Mouse (Mus musculus) common myeloid progenitor, adult 5-6 weeks (primary cell): ENCODE results near the gene Usp25. TPM values are rescaled to one million over a fixed set of nuclear protein-coding genes. Genes with fewer than 3 reads are reported as not detected.

Experiments
- ATAC-seq: replicated peaks from 2 replicates; pipeline ENCODE4 v1.8.0; 2016; ENCODE audit warnings: low read depth, mild to moderate bottlenecking, moderate TSS enrichment, inconsistent platforms; ENCODE audit not compliant: poor library complexity, severe bottlenecking
- total RNA-seq: library from RNA; stranded (forward); fragments of 200-1000, 187-1606 nt; gene quantifications from 2 replicates; pipeline ENCODE4 v1.2.3, GENCODE M21; 2017

Gene Usp25
- 83.1 and 97.4 TPM in 2 replicates for total RNA-seq

DNA sequence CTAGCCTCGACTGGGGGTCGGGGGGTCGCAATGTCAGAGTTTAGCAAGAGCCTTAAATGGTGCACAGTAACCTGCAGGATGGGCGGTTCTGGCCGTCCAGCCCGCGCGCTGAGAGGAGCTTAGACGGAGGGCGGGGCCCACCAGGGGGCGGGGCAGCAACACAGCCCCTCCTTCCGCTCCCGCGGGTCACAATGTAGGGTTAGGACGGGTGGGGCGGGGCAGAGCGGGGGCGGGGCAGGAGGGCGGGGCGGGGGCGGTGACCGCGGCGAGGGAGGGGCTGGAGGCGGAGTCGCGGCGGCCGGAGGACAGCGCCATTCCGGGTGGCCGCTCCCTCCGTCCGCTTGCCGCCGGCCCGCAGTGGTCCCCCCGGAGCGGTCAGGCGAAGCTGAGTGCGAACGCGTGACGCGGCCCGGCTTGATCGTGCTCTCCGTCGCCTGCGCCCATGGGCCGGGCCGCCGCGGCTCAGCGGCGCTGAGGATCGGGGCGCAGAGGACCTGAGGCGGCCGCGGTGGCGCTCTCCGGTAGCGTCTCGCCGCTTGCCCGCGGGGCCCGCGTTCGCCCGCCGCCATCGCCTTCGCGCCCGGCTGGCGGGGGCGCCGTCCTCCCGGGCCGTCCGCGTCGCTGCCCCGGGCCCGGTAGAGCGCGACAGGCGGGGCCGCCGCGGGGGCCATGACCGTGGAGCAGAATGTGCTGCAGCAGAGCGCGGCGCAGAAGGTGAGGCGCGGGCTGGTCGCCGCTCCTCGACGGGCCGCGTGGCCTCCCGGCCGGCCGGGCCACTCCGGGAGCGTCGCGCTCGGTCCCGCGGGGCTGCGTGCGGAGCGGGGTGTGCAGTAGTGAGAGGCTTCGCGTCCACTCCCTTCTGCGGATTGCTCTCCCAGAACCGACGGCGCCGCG is at the start of gene Usp25:
Gene Usp25 (plus strand): TSS at position 280 of the 894 bp plus-strand sequence.
- peak; percentile 79 for ATAC-seq

DNA sequence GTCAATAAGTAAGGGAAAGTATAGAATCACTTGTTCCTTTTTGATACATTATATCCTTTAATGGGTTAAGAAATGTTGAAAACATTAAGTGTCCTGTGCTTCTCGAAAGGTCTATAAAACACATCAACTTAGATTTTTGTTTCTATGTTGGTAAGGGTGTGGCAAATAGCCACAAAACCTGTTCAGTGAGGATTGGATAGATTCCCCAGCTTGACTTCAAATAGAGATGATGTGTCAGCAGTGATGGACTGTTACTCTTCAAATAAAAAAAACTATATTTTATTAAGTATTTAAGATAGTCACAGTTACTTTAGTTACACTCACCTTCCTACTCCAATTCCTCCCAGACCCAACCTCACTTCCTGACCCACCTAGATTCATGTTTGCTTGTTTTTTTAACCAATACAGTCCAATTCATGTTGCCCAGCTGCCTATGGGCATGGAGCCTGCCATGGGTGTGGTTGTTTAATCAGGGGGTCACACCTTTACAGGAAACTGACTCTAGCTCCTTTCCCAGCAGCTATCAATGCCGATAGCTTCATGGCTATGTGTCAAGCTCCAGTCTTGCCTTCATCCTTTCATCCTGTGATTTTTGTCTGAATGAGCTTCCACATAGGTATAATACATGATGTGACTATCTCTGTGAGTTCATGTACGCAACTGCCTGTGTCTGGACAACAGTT is 45.8 kb upstream of the Usp25 start:
- ATAC-seq = no peak

DNA sequence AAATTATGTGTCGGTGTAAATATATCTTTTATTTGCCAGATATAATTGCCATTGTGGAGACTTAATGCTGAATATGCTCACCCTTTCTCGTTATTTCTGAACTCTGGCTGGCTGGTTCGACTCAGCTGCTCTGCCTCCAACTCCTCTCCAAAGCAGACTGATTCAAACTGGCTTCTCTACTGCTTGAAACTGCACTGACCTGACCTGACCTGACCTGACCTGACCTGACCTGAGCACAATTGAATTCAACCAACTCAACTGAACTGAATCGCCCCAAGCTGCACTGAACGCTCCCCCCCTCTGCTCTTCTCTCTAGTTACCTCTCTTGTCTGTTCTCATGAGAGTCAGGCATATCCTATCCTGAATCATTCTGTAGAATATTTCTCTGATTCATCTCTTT is 42.3 kb upstream of the Usp25 start:
- no peak for ATAC-seq

DNA sequence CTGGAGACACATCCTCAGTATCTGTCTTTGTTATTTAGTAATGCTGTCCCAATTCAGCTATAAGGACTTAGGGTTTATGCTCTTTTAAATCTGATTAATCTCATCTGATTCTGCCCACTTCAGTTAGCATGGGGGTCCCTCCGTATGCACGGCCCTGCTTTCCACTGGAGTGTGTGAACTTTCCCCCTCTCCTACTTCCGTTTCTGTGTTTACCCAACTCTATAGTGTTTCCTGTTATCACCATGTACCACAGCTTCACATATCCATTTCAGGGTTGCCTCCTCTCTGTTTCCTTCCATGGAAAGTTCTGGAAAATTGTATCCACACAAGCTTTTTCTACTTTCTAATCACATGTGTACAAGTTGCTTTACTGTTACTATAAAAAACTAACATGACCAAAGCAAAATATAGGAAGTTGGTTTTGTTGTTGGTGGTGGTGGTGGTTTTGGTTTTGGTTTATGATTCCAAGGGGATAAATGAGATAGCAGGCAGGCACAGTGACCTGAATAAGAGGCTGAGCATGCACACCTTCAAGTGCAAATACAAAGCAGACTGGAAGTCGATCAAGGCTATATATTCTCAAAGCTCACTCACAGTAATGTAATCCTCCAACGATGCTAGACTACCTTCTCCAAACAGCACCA is 36.6 kb upstream of the Usp25 start:
- ATAC-seq = peak; percentile 63

DNA sequence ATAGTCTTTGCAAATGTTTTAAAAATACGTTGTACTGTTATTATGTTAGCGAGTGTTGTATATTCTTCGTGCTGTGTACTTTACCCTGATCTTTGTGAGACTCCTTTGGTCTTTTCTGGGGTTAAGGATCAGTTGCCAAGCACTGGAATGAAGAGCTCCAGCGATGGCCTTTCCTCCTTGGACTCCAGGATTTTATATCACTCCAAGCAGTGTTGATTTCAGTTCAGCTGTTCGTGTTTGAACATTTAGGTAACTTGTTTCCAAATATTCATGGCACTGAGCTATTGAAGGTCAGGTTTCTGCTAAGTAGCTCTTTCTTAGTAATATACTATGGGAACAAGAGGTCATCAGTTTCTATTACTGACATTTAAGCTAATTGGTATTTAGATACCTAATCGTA is 29.8 kb upstream of the Usp25 start:
- no peak for ATAC-seq

DNA sequence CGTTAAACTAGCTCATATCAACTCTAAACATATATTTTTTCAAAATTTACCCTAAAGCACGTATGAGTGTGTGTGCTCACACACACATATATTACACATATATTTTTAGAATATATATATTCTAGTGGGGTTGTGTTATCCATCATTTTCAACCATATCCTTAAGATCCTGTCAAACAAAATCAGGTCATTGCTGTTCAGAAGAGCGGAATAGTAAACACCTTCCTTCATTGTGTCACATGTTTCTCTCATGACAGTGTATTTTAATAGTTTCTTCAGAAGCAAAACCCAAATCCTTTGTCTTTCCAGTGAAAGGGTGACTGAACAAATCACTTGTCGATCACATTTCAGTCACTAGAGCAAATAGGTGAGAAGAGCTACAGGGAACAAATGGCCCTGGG is 25.8 kb upstream of the Usp25 start:
- no peak for ATAC-seq

DNA sequence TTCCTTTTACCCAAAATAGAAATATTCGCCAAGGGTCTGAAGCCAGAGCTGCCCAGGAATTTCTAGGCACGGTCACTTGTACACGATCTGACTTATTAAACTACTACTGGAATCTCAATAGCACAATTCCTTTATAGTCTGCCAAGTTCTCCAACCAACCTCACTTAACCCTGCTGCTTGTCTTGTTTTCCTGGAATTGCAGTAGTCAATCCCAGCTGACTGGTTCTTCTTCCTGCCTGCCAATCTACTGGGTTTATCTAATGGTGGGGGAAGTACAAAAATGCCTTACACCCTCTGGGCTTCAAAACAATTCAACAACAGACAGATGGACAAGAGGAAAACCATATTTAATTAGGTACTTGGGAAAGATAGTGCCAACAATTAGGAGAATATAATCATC is 9.6 kb upstream of the Usp25 start:
- no peak for ATAC-seq

DNA sequence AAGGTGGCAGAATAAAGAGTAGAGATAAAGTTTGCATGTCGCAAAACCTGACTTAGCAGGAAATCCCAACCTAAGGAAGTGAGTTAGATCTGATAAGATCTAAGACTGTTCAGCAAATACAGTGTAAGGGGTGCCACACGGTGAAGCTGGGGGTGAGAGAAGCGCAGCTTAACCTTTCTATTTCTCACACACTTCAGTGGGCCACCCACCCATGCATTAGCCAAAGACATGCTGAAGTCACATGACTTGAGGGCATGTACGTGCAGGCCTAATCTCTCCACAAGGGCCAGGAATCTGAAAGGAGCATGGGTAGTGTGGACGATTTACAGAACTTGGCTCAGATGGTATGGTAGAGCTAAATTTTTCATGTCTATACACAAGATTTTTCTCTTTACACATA is 4.3 kb upstream of the Usp25 start:
- peak; percentile 33 for ATAC-seq

DNA sequence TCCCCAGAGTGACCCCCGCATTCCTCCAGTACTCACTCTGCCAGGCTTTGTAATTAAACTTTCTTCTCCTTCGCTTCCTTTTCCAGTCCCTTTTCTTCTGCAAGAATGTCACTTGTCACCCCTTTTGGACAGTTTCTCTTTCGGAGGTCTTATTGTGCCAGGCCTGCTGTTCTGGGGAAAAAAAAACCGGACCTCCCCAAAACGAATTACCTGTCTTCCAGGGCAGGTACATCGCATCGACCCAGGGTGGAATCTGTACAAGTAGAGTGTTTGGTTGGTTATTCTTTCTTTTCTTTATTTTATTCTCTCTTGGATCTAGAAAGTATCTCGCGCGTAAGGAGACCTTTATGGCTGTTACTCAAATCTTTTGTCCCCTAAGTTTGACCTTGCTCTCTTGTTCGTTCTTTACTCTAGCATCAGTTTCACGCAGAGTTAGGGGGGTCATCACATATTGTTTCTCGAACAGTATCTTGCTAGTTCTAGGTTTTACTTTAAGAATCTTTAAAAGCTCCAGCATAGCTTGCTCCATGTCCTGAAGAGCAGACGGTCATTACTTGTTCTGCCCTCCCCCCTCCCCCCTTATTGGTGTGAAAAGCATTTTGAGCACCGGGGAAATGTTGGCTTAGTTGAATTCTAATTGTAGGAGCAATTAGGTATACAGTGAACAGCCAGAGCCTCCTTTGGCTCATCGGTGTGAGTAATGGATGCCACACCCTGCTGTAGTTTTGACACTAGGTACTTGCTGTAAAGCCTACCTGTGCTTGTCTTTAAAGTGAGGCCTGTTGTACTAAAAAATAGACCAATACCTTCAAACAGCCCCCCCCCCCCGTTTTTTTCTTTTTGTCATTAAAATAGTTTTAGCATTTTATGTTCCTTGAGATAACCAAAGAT is 1.1 kb downstream of the Usp25 start:
- no peak for ATAC-seq

DNA sequence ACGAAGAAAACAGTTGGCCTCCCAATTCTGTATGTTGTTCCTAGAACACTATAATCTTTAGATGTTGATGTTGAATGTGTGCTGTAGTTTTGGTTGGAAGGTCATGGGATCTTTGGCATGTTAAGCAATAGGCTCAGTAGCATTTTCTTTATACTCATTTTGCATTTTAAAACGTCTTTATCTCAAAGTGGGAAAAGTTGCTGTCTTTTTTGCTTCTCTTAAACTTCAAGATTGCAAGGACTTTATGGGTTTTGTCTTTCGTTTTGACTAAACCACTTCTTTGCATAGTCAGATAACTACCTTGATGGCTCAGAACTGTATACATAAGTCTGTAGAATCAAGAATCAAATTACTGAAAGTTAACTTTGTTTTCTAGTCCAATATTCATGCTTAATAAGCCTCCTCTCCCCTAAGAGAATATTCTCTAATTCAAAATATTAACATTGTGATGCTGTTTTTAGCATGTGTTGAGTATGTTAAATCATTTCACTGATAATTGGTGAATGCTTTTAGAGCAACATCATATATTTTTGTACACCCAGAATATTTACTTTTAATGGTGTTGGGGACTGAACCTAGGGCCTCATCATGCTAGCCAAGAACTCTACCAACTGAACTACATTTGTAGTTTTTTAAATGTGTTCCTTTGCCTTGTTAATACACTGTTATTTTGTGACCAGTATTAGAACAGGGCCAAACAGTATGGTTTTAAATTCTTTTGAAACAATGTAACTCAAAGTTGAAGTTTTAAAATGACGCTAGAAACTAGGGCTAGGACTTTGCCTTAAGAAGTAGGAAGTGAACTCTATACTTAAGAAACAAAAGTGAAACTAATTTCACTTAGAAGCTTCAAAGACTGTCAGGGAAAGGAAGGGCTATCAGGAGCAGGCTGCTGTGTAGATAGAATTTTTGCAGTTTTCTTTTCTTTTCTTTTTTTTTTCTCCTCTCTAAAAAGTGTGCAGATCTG is 2.2 kb downstream of the Usp25 start:
- ATAC-seq = peak; percentile 62

DNA sequence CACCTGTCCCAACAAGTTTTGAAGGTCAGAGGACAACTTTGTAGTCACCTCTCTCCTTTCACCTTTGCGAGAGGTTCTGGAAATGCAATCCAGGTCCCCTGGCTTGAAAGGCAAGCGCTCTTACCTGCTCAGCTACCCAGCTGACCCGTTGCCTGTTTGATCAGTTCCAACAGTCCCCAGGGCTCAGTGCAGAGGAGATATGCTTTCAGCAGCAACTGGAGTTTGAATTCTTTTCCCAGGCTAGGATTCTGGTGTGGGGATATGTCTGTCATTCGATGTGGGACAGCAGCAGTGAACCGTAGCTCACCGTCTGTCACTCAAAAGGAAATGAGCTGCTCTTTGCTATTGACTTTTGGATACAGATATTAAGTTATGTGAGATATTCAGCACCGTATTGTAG is 4.4 kb downstream of the Usp25 start:
- ATAC-seq = no peak

DNA sequence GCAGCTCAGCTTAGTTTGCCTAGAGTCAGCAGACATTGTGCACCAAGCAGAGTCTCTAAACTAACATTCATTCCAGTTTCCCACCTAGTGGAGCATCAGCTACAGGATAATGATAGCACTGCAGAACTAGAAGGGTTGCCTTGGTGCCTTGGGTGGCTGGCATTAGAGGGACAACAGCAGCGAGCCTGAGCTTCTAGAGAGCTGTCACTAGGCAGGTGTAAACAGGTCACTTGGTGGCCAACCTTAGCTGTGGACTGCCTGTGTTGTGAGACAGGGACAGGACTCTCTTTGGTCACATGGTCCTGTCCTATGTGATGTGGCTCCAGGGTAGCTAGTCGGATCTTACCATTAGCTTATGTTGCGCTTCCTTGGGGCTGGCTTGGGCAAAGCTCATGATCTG is 6.7 kb downstream of the Usp25 start:
- peak; percentile 36; the same call in 1 of the 2 replicates for ATAC-seq

DNA sequence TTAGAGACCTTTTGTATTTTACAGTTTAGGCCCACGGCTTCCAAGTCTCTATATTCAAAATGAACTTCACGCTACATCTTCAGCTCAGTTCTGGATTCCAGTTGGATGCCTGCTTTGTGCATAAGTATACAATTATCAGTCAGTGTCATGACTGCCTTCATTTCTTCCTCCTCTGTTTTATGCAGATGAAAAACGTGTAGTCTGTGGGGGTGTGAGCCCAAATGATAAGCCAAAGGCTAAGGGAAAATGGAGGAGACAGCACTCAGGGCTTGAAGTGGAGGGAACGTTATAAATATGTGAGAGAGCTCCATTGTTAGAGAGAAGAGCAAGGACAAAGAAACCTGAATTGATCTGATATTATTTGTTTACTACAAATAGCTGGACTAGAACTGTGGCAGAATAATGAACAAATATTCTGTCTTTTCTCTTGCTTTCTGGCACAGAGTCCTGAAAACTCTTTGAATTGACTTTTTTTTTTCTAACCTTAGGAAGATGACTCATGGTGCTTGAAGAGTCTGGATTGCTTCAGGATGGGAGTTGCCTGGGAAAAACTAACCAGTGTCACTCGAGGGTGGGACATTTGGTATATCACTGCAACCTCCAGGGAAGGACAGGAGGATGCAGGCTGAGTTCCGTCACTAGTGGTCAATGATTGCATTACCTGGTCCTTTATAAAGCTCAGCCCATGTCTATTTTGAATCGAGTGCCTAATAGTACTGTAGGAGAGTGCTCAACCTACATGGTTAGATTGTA is 10.3 kb downstream of the Usp25 start:
- no peak for ATAC-seq

DNA sequence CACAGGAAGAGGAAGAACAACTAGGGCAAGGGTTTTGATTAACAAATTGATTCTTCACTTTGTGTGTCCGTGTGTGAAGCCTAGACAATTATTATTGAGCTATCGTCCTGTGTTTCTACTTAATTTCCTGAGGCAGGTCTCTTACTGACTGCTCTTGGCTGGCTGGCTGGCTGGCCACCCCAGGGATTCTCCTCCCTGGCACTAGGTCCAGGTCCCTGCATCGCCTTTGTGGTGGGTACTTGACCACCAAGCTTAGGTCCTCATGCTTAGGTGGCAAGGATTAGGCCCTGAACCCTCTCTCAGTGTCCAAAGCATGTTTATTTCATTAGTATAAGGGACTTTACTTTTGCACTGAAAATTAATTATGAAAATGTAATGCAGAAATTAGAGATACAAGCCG is 12.6 kb downstream of the Usp25 start:
- no peak for ATAC-seq

DNA sequence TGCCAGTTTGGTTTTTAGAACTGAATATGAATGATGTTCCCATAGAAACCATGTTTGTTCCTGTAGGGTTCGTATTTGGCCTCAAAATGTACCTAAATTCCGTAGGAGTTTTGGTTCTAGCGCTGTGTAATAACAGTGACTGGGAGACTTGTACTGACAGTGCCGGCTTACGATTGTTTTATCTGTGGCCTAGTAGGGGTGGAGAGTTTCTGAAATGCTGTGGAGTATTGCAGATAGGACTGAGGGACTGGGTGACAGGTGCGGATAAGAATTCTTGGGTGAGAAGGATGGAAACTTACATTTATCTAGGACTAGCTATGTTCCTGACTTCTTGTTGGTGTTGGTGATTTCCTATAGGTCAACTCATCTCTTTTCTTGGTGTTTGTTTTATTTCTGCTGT is 13.4 kb downstream of the Usp25 start:
- ATAC-seq = peak; percentile 53

DNA sequence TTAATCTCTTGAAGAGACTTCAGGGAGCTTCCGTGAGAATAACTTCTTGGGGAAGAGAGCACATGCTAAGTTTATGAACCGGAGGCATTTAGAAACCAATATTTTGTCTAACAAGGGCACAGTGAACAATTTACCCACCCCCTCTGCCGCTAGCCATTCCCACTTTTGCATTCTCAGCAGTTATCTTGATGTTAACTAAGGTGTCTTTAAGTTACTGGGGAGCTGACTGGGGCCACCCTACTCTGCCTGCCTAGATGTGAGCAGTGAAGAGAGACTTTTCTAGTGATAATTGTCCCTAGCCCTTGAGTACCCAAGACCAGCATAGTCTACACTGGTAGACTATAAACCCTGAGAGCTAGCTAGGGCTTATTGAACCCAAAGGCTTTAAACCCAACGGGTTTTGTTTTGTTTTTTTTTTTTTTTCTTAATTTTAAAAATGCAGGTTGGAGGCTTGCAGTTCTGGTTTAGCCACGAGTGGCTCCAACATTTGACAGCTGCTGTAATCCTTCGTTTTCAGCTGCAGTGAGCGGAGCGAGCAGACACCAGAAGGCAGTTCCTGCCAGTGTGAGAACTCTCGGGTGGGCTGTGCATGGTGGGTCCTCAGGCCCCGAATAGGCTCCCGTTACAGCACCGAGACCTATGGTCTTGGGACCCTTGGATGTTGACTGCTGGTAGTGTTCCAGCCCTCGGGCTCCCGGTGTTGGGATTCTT is 14.6 kb downstream of the Usp25 start:
- no peak for ATAC-seq

DNA sequence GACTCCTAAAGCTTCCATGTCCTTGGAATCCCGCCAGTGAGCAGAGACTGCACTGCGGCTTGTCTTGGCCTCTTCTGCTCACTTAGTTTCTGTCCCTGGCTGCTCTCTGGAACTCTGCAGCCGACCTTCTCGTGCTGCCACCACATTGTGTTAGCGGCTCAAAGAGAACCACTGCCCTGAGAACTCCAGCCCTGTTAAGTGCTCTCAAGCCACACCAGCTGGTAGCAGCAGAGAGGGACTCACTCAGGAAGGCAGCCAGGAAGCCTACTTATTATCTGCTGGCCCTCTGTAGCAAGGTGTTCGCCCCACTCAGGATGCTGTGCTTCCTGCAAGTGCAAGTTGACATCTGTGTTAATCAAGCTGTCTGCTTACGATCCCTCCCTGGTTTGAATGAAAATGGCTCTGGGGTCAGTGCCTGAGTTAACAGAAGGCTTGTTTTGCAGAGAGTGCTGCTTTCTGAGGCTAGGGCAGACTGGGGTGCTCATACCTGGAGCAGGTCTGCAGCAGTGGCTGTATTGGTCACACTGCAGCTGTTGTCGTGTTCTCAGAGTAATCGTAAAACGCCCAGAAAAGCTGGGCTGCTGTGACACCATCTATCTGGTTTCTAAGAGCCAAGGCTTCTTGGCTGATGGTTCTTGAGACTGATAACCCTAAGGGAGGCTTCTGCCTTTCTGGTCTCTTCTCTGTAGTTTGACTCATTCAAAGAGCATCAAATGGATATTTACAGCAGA is 15.3 kb downstream of the Usp25 start:
- ATAC-seq = peak; percentile 28
